Mouse (Mus musculus): ENCODE measurements around the gene Zmynd10.
"Not testable (repeated sequence)": the region's sequence is repeated elsewhere in the genome, so short reads cannot be mapped to it uniquely, and the experiment has no call there.

Gene Zmynd10

DNA sequence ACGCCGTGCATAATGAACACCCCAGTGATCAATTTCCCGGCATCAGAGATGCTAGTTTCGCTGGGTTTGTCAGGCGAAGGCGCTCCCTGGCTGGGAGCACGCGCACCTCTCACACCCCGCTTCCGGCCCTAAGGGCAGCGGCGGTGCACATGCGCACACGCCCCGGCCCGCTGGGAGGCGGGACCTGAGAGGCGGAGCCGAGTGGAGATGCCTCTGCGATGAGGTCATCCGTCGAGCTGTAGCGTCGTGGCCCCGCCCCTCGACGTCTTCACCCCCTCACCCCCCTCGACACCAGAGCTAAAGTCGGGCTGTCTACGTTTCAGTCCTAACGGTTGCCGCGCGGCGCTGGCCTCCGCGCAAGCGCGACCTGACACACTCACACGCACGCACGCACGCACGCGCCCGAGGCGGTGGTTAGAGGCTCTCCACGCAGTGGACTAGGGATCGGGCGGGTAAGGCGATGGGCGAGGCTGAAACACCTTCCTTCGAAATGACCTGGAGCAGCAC is 7.3 kb downstream of the Zmynd10 start:
- peak; percentile 96 for DNase-seq (ENCODE audit: low read depth, low spot score)

DNA sequence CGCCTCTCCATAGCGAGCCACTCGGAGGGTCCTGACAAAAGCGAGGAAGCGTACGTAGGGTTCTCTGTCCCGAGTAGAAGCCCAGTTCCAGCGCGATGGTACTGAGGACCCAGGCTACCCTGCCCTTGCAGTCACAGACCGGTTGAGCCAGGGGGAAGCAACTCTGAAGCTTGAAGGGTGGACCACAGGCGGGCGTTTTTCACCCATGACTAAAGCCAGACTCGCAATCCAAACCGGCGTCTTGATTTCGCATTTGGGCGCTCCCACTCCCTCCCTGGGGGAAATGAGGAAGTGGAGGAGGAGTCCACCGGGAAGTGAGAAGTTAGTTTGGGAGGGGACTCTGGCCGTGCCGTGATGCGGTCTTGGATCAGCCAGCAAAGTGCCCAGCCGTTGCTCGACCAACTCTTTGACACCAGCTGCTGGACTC is 7.9 kb downstream of the Zmynd10 start:
- peak; percentile 79 for DNase-seq (ENCODE audit: low read depth, low spot score)

DNA sequence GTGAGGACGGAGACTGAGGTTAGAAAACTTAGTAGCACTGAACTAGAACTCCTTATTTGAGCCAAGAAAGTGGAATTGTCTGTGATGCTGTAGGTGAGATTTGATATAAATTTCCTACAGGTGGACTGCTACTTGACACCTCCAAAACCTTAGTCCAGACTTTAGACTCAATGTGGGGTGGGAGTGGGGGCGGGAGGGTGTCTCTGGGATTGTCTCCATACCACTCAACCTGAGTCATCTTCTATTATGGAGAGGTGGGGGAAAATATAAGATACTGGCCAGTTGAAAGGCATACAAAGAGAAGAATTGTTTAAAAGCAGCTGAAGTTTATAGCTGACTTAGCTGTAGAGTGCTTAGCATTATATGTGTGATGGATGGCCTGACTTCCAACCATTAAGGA is 8.6 kb downstream of the Zmynd10 start:
- DNase-seq (ENCODE audit: low read depth, low spot score) = peak; percentile 64

DNA sequence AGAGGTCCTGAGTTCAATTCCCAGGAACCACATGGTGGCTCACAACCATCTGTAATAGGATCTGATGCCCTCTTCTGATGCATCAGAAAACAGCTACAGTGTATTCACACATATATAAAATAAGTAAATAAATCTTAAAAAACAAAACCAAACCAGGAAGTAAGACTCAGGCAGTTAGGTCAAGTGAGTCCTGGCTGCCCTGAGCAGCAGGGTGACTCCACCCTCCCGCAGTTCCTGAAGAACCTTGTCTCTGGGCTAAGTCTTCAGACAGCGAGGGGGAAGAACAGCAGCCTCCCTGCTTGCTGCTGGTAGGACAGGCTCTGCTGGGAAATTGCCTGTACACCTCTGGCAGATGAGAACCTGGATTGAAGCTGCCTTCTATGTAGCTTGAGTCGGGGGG is 9.2 kb downstream of the Zmynd10 start:
- no peak for DNase-seq (ENCODE audit: low read depth, low spot score)

DNA sequence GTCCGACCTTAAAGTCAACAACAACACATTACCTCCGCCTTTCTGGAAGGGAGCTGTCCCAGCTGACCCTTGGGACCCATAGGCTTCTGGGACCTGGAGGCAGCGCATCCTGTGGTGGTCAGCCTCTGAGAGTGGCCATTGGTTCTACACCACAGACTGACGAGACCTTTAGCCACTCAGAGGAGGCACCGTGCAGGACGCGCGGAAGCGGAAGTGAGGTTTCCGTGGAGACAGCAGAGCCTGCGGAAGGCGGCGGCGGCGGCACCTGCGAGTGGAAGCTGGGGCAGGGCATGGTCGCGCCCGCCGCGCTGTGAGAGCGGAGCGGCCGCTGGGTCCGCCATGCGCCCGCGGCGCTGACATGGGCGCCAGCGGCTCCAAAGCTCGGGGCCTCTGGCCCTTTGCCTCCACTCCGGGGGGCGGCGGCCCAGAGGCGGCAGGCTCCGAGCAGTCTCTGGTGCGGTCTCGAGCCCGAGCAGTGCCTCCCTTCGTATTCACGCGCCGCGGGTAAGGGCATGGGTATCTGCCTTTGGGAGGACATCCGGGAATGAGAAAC is 16.0 kb downstream of the Zmynd10 start, which contains the start of gene Tusc2:
Tusc2 (plus strand) TSS at position 227 of the 553 bp plus-strand sequence.
- DNase-seq (ENCODE audit: low read depth, low spot score) = peak; percentile 96

DNA sequence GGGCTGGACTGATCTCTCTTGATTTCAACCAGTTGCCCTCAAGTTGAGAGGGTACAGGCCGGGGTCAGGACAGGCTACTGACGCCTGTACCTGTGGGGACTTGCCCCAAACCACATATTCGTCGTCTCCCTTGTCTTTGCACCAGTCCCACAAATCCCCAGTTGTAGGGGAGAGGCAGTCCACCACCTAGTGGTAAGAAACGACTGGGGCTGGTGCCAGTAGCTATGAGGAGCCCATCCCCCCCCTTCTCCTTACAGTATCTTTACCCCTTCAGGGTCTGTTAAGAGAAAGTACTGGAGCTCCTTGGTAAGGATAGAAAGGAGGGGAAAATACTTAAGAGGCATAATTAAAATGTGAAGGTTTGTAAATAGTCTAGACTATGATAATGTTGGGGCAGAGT is 18.5 kb downstream of the Zmynd10 start:
- not testable (repeated sequence) for DNase-seq (ENCODE audit: low read depth, low spot score)

DNA sequence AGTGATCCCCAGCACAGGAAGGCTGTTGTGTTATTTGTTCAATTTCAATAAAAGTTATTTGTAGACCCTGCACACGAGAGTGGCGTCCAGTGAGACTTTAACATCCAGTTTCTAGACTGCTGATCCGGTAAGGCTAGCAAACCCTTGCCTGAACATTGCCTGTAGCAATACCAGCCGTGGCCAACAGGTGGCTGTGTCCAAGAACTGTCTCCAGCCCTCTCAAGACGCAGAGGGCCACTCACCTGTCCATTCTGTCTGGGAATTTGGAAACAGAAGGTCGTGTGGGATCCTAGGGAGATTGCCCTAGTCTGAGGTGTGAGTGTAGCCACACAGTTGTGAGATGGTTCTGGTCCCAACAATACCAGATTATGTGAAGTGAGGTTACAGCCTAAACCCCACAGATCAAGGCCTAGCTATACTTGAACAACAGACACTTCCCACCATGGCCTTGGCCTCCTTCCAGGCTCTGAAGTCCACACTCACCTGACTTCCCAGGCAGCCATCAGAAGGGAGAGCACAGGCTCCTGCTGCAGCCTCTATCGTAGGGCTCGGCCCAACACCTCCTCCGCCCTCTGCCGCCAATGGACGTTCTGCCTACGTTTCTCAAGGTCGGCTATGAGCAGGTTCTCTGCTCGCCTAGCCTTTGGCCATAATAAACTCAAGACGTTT is 19.1 kb downstream of the Zmynd10 start:
- peak; percentile 83 for DNase-seq (ENCODE audit: low read depth, low spot score)

DNA sequence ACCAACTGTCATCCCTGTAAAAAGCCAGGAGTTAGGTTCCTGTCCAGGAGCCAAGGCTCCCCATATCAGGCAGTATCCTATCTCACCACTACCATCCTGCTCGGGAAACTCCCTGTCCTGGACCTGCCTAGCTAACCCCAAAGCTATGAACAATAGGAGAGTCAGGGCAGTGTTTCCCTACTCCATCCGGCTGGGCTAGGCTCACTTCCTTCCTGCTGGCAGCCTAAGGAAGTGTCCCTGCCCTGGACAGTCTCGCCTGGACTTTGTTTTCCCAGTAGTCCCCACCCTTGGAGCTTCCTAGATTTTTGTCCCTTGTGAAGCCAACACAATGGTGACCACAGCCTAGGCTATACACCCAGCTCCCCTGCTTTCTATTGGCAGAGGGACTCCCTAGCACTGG is 19.8 kb downstream of the Zmynd10 start:
- no peak for DNase-seq (ENCODE audit: low read depth, low spot score)

DNA sequence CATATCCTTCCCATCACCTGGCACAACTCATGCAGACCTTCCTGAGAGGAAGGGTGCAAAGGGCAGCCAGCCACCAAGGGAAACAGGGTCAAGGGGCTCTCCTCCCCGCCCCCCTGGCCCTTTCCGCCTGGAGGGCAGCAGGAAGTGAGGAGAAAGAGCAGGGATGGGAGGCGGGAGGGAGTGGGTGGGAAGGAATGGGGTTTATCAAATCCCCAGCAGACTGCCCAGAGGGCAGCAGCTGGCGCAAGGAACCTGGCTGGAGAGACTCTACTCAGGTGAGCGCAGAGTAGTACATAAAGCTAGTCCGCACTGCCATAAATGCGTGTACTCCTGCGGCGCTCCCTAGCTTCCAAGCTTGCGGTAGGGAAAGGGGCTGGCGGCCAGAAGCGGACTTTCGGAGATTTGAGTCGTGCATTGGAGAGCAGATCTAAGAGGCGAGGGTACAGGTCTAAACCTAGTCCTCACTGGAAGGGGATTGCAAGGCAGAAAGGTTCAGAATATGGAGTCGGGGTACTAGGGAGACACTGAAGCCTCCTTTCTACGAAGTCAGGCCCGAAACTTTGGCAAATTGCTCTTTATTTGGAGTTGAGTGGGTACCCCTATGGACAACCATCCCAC is 20.7 kb downstream of the Zmynd10 start, which contains the start of gene Hyal2:
Hyal2 (plus strand) TSS at position 244 of the 618 bp plus-strand sequence.
- DNase-seq (ENCODE audit: low read depth, low spot score) = no peak

DNA sequence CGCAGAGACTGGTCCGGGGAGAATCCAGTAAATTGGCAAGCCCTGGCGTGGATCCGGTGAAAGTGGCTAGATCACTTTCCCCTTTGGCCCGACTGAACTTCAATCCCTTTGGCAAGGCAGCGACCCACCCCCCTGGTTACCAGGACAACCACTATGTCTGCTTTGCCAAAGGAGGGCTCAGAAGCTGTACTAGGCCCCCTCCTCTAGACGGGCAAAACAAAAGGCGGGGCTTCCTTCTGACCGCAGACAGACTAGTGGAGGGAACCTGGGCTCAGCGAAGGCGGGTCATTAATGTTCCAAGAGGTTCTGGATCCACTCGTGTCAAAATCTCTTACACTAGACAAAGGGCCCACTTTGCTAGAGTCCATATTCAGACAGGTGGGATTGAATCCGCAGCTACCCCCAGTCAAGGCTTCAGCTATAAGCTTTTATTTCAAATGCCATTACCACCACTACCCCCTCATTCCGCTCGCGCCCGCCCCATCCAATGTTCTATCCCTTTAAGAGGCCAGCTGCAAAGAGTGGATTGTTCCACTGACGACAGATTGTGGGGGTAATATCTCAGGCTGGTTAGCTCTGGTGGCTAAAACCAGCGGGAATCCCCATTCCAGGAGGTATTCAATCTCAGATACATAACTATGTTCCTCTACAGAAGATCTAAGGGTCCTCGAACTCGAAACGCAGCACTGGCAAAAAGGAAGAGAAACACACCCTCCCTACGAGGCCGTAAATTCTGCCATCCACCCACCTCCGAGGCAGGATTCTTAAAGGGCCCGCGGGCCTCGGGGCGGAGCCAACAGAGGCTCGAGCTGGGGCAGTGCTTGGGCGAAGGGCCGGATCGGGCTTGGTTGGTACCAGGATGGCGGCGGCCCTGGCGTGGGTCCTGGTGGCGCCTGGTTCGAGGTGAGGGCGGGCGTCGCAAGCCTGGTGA is 21.5 kb downstream of the Zmynd10 start:
- DNase-seq (ENCODE audit: low read depth, low spot score) = peak; percentile 86

DNA sequence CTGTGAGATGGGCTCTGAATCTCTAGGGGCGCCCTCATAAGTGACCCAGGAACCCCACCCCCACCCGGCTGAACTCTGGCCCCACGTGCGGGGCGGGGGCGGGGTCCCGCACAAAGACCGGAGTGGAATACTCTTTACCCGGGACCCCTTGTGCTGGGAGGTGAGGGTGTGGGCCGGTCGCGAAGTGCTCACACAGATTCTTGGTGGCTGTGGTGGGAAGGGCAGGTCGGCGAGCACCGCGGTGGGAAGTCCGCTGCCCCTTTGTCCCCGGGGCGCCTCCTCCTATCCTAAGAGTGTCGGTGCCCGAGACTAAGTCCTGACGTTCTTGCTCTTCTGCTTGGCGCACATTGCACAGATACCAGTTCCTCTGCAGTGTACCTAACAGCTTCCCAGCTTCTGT is 22.2 kb downstream of the Zmynd10 start:
- no peak for DNase-seq (ENCODE audit: low read depth, low spot score)

DNA sequence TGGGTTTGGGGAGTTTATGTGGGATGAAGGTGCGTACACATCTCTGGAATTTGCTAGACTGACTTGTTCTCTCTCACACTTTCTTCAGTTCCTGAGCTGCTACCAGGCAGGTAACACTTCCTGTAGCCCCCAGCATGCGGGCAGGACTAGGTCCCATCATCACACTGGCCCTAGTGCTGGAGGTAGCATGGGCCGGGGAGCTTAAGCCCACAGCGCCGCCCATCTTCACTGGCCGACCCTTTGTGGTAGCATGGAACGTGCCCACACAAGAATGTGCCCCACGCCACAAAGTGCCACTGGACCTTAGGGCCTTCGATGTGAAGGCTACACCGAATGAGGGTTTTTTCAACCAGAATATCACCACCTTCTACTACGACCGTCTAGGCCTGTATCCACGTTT is 22.9 kb downstream of the Zmynd10 start:
- no peak for DNase-seq (ENCODE audit: low read depth, low spot score)

DNA sequence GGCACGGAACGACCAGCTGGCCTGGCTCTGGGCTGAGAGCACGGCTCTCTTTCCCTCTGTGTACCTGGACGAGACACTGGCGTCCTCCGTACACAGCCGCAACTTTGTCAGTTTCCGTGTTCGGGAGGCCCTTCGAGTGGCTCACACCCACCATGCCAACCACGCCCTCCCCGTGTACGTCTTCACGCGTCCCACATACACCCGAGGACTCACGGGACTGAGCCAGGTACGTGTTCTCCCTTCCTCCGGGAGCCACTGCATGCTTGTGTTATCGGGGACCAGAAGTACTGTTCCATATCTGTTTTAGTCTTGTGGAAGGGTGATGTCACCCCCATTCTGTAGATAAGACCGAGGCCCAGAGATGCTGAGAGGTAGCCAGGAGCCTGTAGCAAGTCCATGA is 23.7 kb downstream of the Zmynd10 start:
- DNase-seq (ENCODE audit: low read depth, low spot score) = no peak

DNA sequence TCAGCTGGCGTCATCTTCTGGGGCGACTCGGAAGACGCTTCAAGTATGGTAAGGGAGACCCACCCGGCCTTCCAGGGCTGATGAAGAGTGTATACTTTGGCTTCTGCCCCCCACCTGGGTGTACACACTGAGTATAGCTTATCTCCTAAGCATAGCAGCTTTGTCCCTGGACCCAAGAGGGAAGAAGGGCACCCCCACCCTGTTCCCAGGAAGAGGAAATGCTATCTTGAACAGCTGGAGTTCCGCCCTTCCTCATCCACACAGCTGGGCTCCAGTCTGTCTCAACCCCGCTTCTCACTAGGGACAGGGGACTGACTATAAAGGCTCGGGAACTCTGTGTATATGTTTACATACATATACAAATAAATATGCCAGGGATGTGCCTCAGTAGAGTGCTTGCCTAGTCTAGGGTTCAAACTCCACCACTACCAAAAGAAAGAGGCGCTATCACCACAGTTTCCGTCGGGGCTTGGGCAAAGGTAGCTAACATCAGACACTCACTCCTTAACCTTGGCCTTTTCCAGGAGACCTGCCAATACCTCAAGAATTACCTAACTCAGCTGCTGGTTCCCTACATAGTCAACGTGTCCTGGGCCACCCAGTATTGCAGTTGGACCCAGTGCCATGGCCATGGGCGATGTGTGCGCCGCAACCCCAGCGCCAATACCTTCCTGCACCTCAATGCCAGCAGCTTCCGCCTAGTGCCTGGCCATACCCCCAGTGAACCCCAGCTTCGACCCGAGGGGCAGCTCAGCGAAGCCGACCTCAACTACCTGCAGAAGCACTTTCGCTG is 24.6 kb downstream of the Zmynd10 start:
- DNase-seq (ENCODE audit: low read depth, low spot score) = no peak

DNA sequence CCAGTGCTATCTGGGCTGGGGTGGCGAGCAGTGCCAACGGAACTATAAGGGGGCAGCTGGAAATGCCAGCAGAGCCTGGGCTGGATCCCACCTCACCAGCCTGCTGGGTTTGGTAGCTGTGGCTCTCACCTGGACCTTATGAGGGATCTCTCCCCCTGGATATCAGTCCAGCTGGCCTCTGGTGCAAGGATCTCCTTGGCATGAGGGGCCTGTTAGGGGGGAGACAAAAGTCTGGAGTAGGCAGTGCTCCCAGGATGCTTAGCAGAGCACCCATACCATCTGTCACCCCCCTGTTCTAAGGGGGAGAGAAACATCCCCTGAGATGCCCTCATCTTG is 25.2 kb downstream of the Zmynd10 start:
- DNase-seq (ENCODE audit: low read depth, low spot score) = no peak

DNA sequence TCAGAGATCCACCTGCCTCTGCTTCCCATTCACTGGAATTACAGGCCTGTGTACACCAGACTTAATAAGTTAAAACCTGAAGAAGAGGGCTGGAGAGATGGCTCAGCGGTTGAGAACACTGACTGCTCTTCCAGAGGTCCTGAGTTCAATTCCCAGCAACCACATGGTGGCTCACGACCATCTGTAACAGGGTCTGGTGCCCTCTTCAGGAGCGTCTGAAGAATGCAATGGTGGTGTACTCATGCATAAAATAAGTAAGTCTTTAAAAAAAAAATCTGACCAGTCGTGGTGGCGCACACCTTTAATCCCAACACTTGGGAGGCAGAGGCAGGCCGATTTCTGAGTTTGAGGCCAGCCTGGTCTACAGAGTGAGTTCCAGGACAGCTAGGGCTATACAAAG is 26.7 kb downstream of the Zmynd10 start:
- not testable (repeated sequence) for DNase-seq (ENCODE audit: low read depth, low spot score)

DNA sequence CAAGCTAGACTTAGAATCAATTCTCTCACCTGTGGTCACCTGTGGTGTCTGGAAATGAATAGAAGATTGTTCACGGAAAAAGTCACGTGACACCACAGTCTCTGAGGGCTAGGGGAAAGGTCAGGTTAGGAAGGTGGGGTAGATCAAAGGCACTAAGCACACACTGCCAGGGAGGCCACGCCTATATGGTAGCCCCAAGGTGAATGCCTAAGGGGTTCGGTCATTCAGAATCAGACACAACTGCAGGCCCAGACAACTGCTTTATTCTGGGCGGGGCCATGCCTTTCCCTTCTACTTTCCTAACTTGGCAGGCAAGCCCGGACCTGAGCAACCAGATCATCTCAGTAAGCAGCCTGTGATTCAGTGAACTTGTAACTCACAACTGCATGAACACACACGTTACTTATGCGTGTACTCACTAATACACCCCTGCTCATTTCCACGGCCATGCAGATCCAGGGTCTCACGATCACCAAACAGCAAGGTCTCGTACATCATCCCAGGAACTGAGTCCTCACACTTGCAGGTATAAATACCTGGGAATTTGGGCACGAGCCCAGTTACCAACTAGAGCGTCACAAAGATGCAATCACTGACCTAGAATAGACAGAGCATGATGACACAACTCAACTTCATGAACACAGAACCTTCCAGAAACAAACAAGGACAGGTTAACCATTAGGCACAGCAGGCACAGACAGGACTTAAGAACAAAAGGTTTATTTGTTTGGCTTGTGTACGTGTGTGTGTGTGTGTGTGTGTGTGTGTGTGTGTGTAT is 28.7 kb downstream of the Zmynd10 start:
- DNase-seq (ENCODE audit: low read depth, low spot score) = peak; percentile 56

DNA sequence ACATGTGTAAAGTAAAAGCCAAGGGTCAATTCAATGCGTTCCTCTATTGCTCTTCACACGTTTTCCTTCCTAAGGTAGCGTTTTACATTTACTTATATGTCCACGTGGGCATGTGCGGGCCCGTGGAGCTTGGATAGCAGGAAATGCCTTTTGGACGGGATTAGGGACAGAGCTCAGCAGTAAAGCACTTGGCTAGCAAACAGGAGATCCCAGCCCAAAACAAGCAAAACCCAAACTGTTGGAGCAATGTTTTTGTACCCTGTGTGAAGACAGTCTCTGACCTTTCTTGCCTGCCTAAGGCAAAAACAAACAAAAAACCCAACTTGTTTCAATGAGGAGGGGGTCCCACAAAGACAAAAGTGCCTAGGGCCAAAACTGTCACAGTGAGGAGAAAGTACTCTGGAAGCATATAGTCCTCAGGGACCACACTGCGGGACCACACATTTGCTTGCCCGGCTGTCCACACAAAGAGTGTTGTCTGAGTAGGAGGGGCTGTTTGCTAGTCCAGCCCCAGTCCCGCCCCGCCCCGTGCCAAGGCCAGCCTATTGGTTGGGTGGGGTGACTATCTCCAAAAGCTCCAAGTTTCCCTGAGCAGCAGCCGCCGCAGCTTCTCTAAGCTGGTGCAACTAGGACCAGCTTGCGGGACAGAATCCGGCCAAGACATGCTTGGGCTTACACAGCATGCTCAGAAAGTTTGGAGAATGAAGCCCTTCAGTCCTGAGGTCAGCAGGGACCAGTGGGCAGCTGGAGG is 29.4 kb downstream of the Zmynd10 start, which contains the start of gene Hyal1:
Hyal1 (plus strand) TSS at position 571 of the 751 bp plus-strand sequence.
- DNase-seq (ENCODE audit: low read depth, low spot score) = peak; percentile 54

DNA sequence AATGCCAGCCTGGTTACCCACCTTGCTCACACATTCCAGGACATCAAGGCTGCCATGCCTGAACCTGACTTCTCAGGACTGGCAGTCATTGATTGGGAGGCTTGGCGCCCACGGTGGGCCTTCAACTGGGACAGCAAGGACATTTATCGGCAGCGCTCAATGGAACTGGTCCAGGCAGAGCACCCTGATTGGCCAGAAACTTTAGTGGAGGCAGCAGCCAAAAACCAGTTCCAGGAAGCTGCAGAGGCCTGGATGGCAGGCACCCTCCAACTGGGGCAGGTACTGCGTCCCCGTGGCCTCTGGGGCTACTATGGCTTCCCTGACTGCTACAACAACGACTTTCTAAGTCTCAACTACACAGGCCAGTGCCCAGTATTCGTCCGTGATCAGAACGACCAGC is 30.8 kb downstream of the Zmynd10 start:
- no peak for DNase-seq (ENCODE audit: low read depth, low spot score)
